Mouse (Mus musculus) lung, embryonic 16.5 days (tissue): ENCODE data around the gene Mip. TPM values are rescaled to one million over a fixed set of nuclear protein-coding genes. Genes with fewer than 3 reads are reported as not detected.

Experiments used
- polyA plus RNA-seq: library from polyadenylated mRNA; unstranded; fragments of >200 nt; fragmentation: Nextera tagmentation; extraction: Ambion mirVana; gene quantifications from 2 replicates; pipeline ENCODE4 v1.2.1, GENCODE M21; 2015

The Mip gene
- polyA plus RNA-seq, 1 experiment from 2014 or later = not detected

Other genes starting within 250 kb of the Mip start
- gene Hsd17b6, start 218.2 kb upstream of the Mip start, polyA plus RNA-seq = not detected in 2 replicates
- 79.0 and 80.3 TPM in 2 replicates for gene Prim1, start 210.7 kb upstream of the Mip start, polyA plus RNA-seq
- gene Naca, start 190.3 kb upstream of the Mip start, polyA plus RNA-seq = 647 and 740 TPM in 2 replicates
- 432 and 461 TPM in 2 replicates for gene Ptges3, start 166.9 kb upstream of the Mip start, polyA plus RNA-seq
- 2,116 and 2,117 TPM in 2 replicates for gene Atp5b, start 142.6 kb upstream of the Mip start, polyA plus RNA-seq
- gene Baz2a, start 134.3 kb upstream of the Mip start, polyA plus RNA-seq = 10.2 and 11.4 TPM in 2 replicates
- 37.4 and 40.7 TPM in 2 replicates for gene Rbms2, start 45.5 kb upstream of the Mip start, polyA plus RNA-seq
- gene Gls2, start 31.4 kb upstream of the Mip start, polyA plus RNA-seq = 1.6 and 1.7 TPM in 2 replicates
- gene Spryd4, start 14.0 kb upstream of the Mip start, polyA plus RNA-seq = 24.1 and 24.5 TPM in 2 replicates
- gene Timeless, start 6.2 kb downstream of the Mip start, polyA plus RNA-seq = 52.1 and 58.4 TPM in 2 replicates
- gene Apon, start 28.3 kb downstream of the Mip start, polyA plus RNA-seq = 0.14 and 0.63 TPM in 2 replicates
- 0.43 and 2.6 TPM in 2 replicates for gene Apof, start 42.8 kb downstream of the Mip start, polyA plus RNA-seq
- 12.3 and 13.1 TPM in 2 replicates for gene Stat2, start 44.7 kb downstream of the Mip start, polyA plus RNA-seq
- 0.34 and 0.38 TPM in 2 replicates for gene Il23a, start 72.9 kb downstream of the Mip start, polyA plus RNA-seq
- 38.7 and 39.8 TPM in 2 replicates for gene Pan2, start 77.5 kb downstream of the Mip start, polyA plus RNA-seq
- 326 and 347 TPM in 2 replicates for gene Cnpy2, start 96.6 kb downstream of the Mip start, polyA plus RNA-seq
- gene Cs, start 111.9 kb downstream of the Mip start, polyA plus RNA-seq = 171 TPM in 2 replicates
- gene Coq10a, start 143.2 kb downstream of the Mip start, polyA plus RNA-seq = 3.7 and 4.6 TPM in 2 replicates
- gene Ankrd52, start 151.3 kb downstream of the Mip start, polyA plus RNA-seq = 8.4 and 9.6 TPM in 2 replicates
- 0.13 and 1.0 TPM in 2 replicates for gene Slc39a5, start 175.4 kb downstream of the Mip start, polyA plus RNA-seq
- gene Nabp2, start 185.7 kb downstream of the Mip start, polyA plus RNA-seq = 67.7 and 74.5 TPM in 2 replicates
- gene Rnf41, start 185.8 kb downstream of the Mip start, polyA plus RNA-seq = 41.4 and 42.7 TPM in 2 replicates
- gene Smarcc2, start 233.4 kb downstream of the Mip start, polyA plus RNA-seq = 71.3 and 76.4 TPM in 2 replicates